Mouse (Mus musculus) 3134 (cell line): ENCODE results near the gene Cul4a.

ENCODE experiments used
- DNase-seq: peaks from one replicate; pipeline ENCODE4 v3.0.0-alpha.2; 2011; ENCODE audit warnings: low spot score; ENCODE audit not compliant: insufficient read length; ENCODE audit errors: extremely low read depth

Gene Cul4a

DNA sequence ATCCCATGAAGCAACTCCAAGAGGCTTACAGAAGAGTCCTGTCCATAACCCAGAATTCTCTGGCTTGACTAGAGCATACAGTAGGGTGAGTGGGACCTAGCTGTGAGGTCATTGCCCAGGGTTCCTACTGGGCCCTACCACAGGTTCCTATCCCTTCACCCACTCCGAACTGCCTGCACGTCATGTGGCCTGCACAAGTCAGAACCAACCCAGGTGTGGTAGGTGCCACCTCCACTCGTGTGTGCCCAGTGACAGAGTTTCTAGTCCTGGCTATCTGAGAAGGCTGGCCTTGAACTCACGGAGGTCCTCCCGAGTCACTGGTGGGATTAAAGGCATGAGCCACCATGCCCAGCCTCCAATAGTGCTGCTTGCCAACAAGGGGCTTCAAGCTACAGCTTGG is 72.7 kb downstream of the Cul4a start:
- DNase-seq: no peak

DNA sequence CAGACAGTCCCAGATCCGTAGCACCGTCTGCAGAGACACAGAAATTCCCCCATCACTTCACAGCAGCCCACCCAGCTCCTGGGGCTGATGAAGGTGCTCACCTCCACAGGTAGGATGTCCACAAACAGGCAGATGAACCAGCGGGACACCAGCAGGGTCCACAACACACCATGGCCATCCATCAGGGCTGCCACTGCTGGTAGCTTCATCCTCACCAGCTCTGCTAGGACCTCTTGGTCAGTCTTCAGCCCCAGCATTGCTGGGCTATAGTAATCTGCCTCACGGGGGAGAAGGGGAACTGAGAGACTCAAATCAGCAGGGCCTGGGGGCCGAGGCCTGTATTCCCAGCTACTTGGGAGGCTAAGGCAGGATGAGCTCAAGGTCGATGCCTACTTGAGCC is 74.1 kb downstream of the Cul4a start:
- no peak for DNase-seq

DNA sequence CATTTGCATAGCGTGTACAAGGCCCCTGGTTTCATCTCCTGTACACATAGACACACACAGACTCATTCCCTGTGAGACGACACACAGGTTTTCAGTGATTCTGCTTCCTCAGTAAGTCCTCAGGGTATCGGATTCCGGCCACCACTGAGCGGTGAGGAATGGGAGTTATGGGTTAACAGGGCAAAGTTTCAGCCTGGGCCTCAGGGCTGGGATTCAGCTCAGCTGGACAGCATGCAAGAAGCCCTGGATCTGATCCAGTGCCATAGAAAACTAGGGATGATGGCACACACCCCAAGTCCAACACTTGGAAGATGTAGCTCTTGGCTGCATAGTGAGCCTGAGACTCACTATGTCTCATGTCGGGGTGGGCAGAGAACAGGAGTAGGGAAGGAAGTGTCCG is 74.5 kb downstream of the Cul4a start:
- DNase-seq: no peak

DNA sequence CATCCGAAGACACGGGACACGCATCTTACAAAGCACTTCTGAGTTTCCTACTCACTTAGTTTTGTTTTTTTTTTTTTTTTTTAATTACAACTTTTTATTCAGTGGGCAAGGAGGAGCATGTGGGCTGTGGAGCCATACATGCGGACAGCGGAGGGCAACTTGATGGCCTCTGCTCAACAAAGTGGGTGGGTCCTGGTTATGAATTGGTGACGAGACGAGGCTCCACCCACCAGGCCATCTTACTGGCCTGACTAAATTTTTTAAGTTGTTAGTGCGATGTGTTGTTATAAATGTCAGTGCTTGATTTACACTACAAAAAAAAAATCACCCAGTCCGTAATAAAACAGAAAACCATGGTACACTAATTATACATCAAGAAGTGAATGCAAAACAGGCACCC is 75.0 kb downstream of the Cul4a start:
- no peak for DNase-seq

- DNase-seq: no peak
Measured at GRCm38 (mm10) chr8:13180911-13181690, 75.7 kb downstream of the Cul4a start.

GRCm38 (mm10) chr8:13181691-13181976 is 76.2 kb downstream of the Cul4a start:
- DNase-seq: no peak

GRCm38 (mm10) chr8:13186819-13187218 is 81.4 kb downstream of the Cul4a start:
- no peak for DNase-seq

DNA sequence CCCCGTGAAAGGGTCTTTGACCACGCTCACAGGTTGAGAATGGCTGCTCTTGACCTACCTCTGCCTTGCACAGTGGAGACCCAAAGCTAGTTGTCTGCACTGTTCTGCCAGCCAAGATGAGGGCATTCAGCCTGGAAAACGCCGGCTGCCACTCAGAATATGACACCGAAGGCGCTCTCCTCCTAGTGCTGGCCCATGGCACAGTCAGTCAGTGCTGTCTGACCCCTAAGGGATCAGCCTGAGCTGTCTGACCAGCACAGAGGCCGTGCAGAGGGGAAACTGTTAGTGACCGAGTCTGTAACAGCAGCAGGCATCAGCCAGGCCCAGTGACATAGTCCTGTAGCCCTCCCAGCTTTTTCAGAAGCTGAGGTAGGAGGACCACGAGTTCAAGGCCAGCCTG is 81.8 kb downstream of the Cul4a start:
- DNase-seq: no peak

GRCm38 (mm10) chr8:13187638-13188037 is 82.2 kb downstream of the Cul4a start:
- no peak for DNase-seq

DNA sequence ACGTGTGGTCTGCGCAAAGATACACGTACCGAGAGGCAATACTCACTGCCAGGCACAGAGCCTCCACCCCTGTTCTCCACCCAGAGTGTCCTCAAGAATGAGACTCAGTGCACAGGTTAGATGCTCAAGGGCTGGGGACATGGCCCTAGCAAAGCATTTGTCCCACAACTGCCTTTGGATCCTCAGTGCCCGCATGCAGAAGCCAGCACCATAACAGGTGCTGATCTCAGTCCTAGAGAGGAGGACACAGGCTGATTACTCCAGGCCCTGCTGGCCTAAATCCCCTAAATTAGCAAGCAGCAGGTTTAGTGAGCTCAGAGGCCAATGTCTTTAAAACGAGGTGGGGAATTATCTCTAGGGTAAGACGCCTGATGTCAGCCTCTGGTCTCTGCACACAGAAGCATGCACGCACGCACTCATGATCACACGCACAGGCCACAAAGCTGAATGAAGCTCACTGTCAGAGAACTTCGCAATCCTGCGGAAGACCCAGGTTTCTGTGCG is 82.7 kb downstream of the Cul4a start:
- DNase-seq: no peak

GRCm38 (mm10) chr8:13188857-13189256 is 83.4 kb downstream of the Cul4a start:
- DNase-seq: no peak

- no peak for DNase-seq
Measured at GRCm38 (mm10) chr8:13190235-13190634, 84.8 kb downstream of the Cul4a start.

DNA sequence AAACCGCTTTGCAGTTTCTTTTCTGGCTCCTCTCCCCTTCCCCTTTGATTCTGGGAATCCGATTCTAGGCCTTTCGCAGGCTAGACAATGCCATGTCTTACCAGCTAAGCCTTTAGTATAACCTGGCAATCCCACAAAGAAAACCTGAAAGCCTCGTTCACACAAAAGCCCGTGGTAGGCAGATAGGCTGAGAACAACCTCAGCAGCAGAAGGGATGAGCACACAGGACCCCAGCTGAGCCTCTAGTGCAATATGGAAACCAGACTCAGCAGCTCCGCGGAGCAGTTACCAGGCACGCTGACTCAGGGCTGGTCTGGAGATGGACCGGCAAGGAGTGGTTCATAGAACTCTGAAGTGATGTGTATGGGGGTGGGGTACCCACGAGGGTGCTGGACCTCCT is 89.4 kb downstream of the Cul4a start:
- DNase-seq: no peak

- DNase-seq: no peak
Measured at GRCm38 (mm10) chr8:13197493-13197892, 92.1 kb downstream of the Cul4a start.
